Mouse (Mus musculus) ES-Bruce4 (cell line): ENCODE data around the gene Fgfr2.

Source experiments
- CTCF ChIP-seq: IDR thresholded peaks from one replicate; pipeline ENCODE4 v1.8.1; 2011; ENCODE audit warnings: low read depth, low read length
- POLR2A ChIP-seq: IDR thresholded peaks from one replicate; pipeline ENCODE4 v1.8.1; 2011; ENCODE audit warnings: low read length; ENCODE audit not compliant: insufficient read depth

DNA sequence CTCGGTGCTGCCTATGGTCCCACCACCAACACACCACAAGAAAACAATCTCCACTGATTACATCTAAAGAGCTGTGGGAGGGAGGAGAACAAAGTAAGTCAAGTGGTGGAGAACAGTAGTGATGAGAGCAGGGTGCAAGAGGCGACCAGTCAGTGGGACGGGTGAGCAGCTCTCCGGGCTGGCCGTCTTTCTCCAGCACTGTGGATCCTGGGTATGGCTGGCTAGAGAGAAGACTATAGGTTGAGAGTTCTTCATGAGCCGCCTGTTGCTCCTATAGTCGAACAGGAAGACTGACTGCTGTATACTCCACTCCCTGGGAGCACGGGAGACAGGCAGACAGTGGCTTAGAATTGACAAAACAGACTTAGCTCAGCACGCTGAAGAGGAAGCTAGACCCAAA lies 2923.2 kb downstream of the Fgfr2 start:
- TF ChIP-seq POLR2A (no peak), CTCF (no peak)
